Mouse (Mus musculus): ENCODE measurements around the gene Agap1.

DNA sequence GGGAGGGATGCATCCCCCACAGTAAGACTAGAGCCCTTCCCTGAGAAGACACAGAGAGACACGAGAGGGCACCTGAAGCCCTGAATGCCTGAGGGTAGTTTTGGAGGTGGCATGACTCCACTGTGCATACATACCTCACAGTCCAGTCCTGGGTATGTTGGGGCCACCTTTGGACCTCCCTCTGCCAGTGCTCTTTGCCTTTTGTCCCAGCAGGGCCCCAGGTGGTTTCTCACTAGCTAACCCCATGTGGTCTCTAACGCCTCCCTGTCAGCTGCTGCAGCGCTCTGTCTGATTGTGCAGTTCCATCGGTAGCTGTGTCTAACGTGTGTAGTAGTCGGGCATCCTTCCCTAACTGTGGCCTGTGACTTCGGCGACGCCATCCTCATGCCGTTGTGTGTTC is 172.3 kb downstream of the Agap1 start:
- TF ChIP-seq CTCF (IDR thresholded peaks at IDR 0.05; ENCODE audit: extremely low read depth, insufficient read depth, low read length) = no peak
- no peak for TF ChIP-seq POLR2A (IDR thresholded peaks at IDR 0.05; ENCODE audit: extremely low read depth, insufficient read depth, low read length)

Measured in cortical plate, adult 2 months (tissue).